Mouse (Mus musculus): ENCODE data around the gene Gria1.

Gene Gria1

GRCm38 (mm10) chr11:57011024-57011690, at the start of gene Gria1:
Gene Gria1, plus strand, starts transcription at chr11:57011387.
- DNase-seq: no peak

GRCm38 (mm10) chr11:56961751-56962150, 49.4 kb upstream of the Gria1 start:
- no peak for DNase-seq

- DNase-seq: no peak
Observed at GRCm38 (mm10) chr11:56972814-56973213, 38.4 kb upstream of the Gria1 start.

DNA sequence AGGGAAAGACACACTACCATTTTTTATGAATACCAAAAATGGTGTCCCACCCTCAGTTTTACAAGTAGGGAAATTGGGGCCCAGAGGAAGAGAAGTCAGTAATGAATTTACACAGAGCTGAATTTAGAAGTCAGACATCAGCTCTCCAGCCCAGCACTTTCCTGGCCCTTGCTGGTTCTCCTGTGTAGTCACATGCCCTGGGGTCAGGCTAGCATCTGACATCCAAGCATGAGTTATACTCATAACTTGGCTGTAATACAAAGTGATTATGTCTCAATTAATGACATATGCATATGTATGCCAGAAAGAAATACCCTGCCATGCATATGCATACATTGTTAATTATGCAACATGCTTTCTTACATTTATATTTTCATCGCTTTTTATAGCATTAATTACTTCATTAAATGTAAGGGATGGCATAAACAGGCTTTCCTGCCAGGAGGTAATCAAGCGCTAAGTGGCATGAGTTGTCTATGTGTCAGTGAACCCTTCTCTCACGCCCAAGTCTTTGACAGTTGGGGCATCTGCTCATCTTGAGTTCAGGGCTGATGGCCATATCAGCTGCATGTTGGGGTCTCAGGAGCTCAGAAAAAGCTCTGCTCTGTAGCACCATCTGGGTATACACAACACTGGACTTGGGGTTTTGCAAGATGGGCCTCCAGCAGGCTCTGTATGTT, 26.7 kb upstream of the Gria1 start:
- no peak for DNase-seq

DNA sequence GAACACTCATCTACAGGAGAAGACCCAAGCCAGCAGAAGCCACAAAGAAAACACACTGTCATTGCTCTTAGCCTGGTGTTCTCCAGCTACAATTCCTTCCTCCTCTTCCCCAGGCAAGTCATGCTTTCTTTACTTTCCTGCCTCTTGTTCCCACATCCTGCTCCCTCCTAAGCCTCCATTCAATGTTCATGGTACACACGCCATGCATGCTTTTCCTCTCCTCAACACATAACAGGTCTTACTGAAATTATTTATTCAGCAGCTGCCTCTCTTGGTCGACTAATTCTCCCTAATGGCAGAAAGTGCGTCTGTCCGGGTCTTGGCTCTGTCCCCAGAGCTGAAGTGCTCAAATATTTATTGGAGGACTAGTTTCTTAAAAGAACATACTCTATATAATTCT, 25.7 kb upstream of the Gria1 start:
- no peak for DNase-seq

- DNase-seq: peak in 1 of 2 experiments; percentile 16
Observed at GRCm38 (mm10) chr11:56999601-57000001, 11.6 kb upstream of the Gria1 start.

DNA sequence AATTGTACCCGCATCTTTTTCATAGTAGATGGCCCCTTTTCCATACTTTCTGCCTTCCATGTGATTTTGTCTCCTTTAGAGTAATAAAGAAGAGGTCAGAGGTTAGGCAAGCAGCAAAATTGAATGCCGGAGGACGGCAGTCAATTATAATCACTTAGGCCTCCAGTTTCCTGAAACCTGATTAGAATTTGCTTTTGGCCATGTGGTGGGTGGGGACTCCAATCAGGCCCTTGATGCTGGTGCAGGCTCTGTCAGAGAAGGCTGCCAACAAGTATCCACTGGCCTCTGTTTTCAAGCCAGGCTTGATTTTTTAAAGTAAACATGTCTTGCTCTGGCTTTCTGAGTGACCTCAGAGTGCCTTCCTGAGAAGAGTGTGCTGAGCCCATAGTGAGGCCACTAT, 6.6 kb upstream of the Gria1 start:
- no peak for DNase-seq

- DNase-seq: no peak
Observed at GRCm38 (mm10) chr11:57005341-57005740, 5.8 kb upstream of the Gria1 start.

DNA sequence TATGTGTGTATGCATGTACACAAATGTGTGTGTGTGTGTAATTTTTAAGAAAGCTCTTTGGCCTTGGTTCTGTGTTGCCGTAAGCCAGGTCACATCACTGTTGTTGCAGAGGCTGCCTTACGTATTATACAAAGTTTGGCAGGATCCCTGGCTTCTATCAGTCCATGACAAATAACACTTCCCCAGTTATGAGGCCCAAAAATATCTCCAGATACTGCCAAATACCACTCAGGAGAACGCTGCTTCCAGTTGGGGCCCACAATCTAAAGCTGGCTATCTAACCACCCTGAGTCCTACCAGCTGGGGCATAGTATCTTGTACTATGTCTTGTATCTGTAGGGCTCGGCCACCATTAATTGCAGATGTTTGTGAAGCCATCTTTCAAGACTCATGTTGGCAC, 3.4 kb upstream of the Gria1 start:
- DNase-seq: no peak

DNA sequence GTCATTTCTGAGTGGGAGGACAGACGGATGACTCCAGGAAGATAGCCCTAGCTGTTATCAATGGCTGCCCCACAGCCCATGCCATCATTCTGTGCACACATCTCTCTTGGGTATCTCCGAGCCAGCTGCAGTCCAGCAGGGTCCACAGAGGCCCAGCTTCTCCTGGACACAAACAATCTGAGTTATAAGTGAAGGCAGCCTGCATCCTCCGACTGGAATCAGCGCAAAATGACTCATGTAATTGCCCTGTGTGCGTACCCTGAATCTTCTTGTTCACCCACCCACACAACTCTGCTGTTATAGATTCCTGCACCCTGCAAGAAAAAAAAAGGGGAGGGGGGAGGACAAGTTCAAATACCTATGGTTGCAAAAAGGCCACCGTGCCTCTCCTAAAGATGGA, 576 bp upstream of the Gria1 start:
- no peak for DNase-seq

DNA sequence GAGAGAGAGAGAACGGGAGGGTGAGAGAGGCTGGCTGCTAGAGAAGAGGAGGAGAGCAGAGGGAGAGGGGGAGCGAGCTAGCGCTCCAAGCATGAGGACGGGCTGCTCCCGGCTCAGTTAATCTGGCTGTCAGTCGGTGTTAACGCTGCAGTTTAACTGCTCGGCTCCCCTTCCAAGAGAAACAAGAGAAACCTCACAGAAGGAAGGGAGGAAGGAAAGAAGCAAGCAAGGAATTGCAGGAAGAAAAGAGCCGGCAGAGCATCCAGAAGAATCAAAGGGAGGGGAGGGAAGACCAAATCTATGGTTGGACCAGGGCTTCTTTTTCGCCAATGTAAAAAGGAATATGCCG, 478 bp downstream of the Gria1 start:
- DNase-seq: peak in 1 of 2 experiments; percentile 4

DNA sequence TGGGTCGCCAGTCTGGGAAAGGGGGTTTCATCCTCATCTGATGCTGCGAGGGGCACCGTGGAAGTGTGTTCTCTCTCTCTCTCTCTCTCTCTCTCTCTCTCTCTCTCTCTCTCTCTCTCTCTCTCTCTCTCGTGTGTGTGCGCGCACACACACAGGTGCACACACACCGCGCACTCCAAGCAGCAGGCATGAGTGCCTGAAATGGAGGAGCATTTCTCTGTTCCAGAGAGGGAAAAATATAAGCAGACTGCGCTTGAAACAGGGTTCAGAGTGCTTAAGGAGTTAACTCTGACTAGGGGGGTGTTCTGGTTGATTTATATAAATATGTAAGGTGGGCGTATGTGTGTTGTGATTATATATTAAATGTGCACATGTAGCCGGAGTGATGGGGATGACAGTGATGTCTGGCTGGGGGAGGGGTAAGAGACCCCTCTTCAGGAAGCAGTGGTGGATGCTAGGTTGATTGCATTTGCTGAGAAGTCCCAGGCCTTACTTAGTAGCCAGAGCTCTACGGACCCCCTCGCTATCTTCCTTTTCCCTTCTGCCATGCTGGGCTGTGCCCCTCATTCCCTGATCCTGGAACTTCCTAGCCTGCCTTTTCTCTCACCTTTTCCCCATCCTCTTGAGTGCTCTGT, 1.2 kb downstream of the Gria1 start:
- no peak for DNase-seq

DNA sequence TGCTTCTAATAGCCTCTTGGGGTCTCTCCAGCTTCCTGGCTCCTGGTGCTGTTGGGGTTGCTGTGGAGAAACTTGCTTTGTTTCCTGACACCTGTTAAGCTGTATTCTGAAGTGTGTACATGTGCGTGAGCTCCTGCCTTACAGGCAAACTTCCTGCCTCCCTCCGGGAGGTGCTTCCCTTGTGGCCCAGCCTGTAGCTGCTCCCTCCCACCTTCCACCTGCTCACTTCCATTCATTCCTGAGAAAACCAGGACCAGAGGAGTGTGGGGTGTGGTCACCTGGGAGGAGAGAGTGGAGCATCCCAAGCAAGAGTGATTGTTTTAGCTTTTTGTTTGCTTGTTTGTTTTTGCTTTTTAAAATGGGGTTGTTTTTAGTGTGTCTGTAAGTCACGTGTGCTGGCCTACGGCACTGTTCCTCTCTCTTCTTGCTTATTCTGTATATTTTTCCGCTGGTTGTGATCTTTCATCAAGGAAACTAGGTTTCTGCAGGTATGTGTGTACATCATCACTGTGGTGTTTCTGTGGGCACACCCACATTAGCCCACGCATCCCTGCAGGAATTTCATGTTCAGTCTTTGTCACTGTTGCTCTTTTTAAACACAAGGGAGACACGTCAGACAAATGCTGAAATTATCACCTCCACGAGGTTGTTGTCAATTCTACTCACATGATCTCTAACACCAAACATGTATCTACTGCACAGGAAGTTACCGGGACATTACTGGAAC, 2.4 kb downstream of the Gria1 start:
- no peak for DNase-seq

DNA sequence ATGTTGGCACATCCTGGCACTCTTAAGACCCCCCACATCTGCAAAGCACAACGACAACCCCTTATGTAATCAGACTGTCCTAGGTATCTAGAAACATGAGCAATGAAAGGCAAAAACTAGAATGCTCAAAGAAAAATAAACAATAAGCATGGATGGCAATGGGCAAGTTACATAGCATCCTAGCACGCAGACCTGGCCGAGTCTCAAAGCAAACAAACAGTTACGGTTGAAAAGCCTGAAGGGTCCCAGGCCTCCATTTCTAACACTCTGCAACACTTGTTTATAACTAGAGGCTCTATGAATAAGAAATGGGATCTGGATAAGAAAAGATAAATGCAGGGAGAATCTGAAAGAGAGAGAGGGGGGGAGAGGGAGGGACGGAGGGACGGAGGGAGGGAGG, 3.2 kb downstream of the Gria1 start:
- no peak for DNase-seq

- DNase-seq: no peak
Observed at GRCm38 (mm10) chr11:57018536-57018935, 7.3 kb downstream of the Gria1 start.

DNA sequence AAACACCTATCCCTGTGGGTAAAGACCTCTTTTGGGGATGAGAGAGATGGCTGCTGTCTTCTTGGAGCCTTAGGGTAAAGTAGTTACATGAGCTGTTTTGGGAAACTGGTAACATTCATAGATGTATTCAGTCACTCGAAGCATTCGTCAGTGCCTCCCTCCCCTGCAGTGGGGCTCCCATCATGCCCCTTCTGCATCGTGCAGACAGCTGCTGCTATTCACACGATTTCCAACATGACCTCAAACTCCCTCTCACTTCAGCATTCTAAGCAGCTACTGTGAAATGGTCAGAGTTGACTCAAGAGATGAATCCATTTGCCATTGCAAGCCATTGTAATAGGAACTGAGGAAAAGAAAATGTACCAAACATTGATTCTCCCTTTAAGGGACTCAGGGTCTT, 11.2 kb downstream of the Gria1 start:
- no peak for DNase-seq

GRCm38 (mm10) chr11:57030448-57030847, 19.3 kb downstream of the Gria1 start:
- DNase-seq: no peak

GRCm38 (mm10) chr11:57038807-57039206, 27.6 kb downstream of the Gria1 start:
- peak in 1 of 2 experiments; percentile 2 for DNase-seq

GRCm38 (mm10) chr11:57039306-57039705, 28.1 kb downstream of the Gria1 start:
- DNase-seq: no peak

DNA sequence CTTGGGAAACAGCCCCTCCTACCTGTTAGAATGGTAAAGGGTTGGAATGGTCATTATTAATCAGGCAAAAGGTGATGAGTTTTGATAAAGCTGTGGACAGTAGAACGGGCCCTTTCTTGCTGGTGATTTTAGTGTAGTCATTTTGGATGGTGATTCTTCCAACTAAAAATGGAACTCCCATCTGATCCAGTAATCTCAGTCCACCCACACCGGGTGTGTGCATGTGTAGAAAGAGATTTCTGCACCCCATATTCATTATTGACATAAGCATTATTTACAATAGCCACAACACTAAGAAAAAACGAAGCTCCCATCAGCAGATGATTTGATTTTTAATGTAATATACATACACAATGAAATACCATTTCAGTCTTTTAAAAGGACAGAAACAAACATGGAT, 30.9 kb downstream of the Gria1 start:
- DNase-seq: no peak

- DNase-seq: no peak
Observed at GRCm38 (mm10) chr11:57044146-57044545, 33.0 kb downstream of the Gria1 start.

GRCm38 (mm10) chr11:57051666-57052562, 40.7 kb downstream of the Gria1 start:
- peak; percentile 38 to 58 for DNase-seq

DNA sequence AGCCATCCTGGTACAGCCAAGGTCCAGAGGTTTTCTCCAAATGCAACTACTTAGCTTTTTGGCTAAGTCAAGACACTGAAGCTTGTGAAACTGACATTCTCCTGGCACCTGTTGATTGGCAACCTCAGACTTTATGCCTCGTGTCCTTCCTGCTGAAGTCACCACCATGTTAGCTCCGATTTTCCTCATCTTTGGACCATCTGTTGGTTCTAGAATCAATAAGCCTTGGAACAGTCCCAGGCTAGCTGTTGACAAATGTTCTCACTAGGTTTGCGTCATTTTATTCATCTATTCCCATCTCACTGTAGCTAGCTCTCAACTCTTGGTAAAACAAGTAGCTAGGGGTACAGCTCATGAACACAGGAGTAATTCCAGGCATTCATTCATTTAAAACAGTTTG, 51.3 kb downstream of the Gria1 start:
- DNase-seq: no peak
